Mouse (Mus musculus) lung, embryonic 14.5 days (tissue): ENCODE measurements at regions not wholly inside any gene's neighbourhood (a gene's known extent, or its start where the extent isn't known, plus 50 kb on each side); places are given as distances from the start of the nearest gene placed in this dataset.
"Not testable (repeated sequence)": the region's sequence is repeated elsewhere in the genome, so short reads cannot be mapped to it uniquely, and the experiment has no call there.

Experiments used
- ATAC-seq: fragments of 200-750 bp; cut with Nextera tagmentation; 2 replicates; pipeline ENCODE4 v1.8.0; 2017; ENCODE audit warnings: mild to moderate bottlenecking, moderate TSS enrichment, moderate library complexity; ENCODE audit not compliant: insufficient read depth
- DNase-seq: peaks from one replicate; pipeline ENCODE4 v3.0.0-alpha.2; 2015
- H3K27ac ChIP-seq: fragments of 300-500 bp; sonication (generic); 2 replicates; pipeline ENCODE4 v1.5.1; 2014; ENCODE audit warnings: low read depth, mild to moderate bottlenecking, moderate library complexity
- H3K27me3 ChIP-seq: fragments of 300-500 bp; sonication (generic); 2 replicates; pipeline ENCODE4 v1.6.1; 2014; ENCODE audit warnings: low read length, control low read depth; ENCODE audit not compliant: insufficient read depth
- H3K36me3 ChIP-seq: fragments of 300-500 bp; sonication (generic); 2 replicates; pipeline ENCODE4 v1.6.1; 2014; ENCODE audit warnings: control low read depth; ENCODE audit not compliant: insufficient read depth
- H3K4me1 ChIP-seq: fragments of 300-500 bp; sonication (generic); 2 replicates; pipeline ENCODE4 v1.6.1; 2014; ENCODE audit warnings: antibody characterized with exemption, control low read depth; ENCODE audit not compliant: insufficient read depth
- H3K4me2 ChIP-seq: fragments of 300-500 bp; sonication (generic); 2 replicates; pipeline ENCODE4 v1.6.1; 2014; ENCODE audit warnings: mild to moderate bottlenecking
- H3K4me3 ChIP-seq: fragments of 300-500 bp; sonication (generic); 2 replicates; pipeline ENCODE4 v1.5.1; 2014; ENCODE audit warnings: low read depth, low read length
- H3K9ac ChIP-seq: fragments of 300-500 bp; sonication (generic); 2 replicates; pipeline ENCODE4 v1.6.1; 2014
- H3K9me3 ChIP-seq: fragments of 300-500 bp; sonication (generic); 2 replicates; pipeline ENCODE4 v1.6.1; 2016; ENCODE audit warnings: low read depth, low read length, control low read depth
- CTCF ChIP-seq: IDR thresholded peaks from 2 replicates; pipeline ENCODE4 v1.5.1; 2016; ENCODE audit warnings: antibody characterized with exemption, low read depth
- WGBS: fragments of 180-500 bp; shearing (Covaris S2); extraction: QIAGEN DNeasy Blood & Tissue Kit; methylation state at CpG from one replicate; pipeline ENCODE4 v1.1.7; 2014; 5-methylcytosine and 5-hydroxymethylcytosine counted together

GRCm38 (mm10) chrX:70871209-70871608, 178.8 kb upstream of the Mamld1 start:
- WGBS: 48% methylated on average over 1 of the region's 1 CpGs
- no peak for TF ChIP-seq CTCF
- no peaks in the 10 kb centered on the region for H3K4me1 ChIP-seq
- H3K4me3 ChIP-seq: no peak overlapping the region
- ATAC-seq (no peak), DNase-seq (peak; percentile 14)
- H3K9me3 ChIP-seq: no peaks in the 10 kb centered on the region
- no peaks in the 10 kb centered on the region for H3K36me3 ChIP-seq
- H3K27me3 ChIP-seq: no peaks in the 10 kb centered on the region
- H3K4me2 ChIP-seq: no peak overlapping the region
- H3K9ac ChIP-seq: no peak overlapping the region
- H3K27ac ChIP-seq: no peak overlapping the region

- ATAC-seq: no peak
- Histone ChIP-seq H3K9me3 (no peaks in the 10 kb centered on the region), H3K4me3 (no peak overlapping the region), H3K27me3 (no peaks in the 10 kb centered on the region), H3K9ac (no peak overlapping the region), H3K4me1 (no peaks in the 10 kb centered on the region), H3K27ac (no peak overlapping the region), H3K4me2 (no peak overlapping the region), H3K36me3 (no peaks in the 10 kb centered on the region)
- TF ChIP-seq CTCF: no peak
- no peak for DNase-seq
- 76% methylated on average over 2 of the region's 2 CpGs for WGBS
Observed at GRCm38 (mm10) chrX:70881326-70881725, 168.7 kb upstream of the Mamld1 start.

- DNase-seq (no peak), ATAC-seq (no peak)
- no peak for TF ChIP-seq CTCF
- WGBS: 62% methylated on average over 2 of the region's 2 CpGs
- H3K4me3 ChIP-seq: no peak overlapping the region
- no peaks in the 10 kb centered on the region for H3K36me3 ChIP-seq
- no peaks in the 10 kb centered on the region for H3K4me1 ChIP-seq
- H3K27ac ChIP-seq: no peak overlapping the region
- no peak overlapping the region for H3K9ac ChIP-seq
- no peaks in the 10 kb centered on the region for H3K27me3 ChIP-seq
- no peak overlapping the region for H3K4me2 ChIP-seq
- H3K9me3 ChIP-seq: no peaks in the 10 kb centered on the region
Observed at GRCm38 (mm10) chrX:70883461-70883860, 166.6 kb upstream of the Mamld1 start.

- no peak overlapping the region for H3K9ac ChIP-seq
- DNase-seq: no peak
- H3K9me3 ChIP-seq: no peaks in the 10 kb centered on the region
- 71% methylated on average over 2 of the region's 2 CpGs for WGBS
- H3K36me3 ChIP-seq: no peaks in the 10 kb centered on the region
- TF ChIP-seq CTCF: no peak
- no peak overlapping the region for H3K27ac ChIP-seq
- no peak overlapping the region for H3K4me3 ChIP-seq
- H3K4me2 ChIP-seq: no peak overlapping the region
- no peak for ATAC-seq
- no peaks in the 10 kb centered on the region for H3K27me3 ChIP-seq
- H3K4me1 ChIP-seq: 0 out of 2 replicates have a peak, but pooled peaks cover 2% of the 10 kb centered on the region
Observed at GRCm38 (mm10) chrX:70894517-70894916, 155.5 kb upstream of the Mamld1 start.

- H3K9ac ChIP-seq: no peak overlapping the region
- H3K27ac ChIP-seq: no peak overlapping the region
- TF ChIP-seq CTCF: no peak
- DNase-seq (no peak), ATAC-seq (no peak)
- H3K36me3 ChIP-seq: no peaks in the 10 kb centered on the region
- no peak overlapping the region for H3K4me2 ChIP-seq
- no peak overlapping the region for H3K4me3 ChIP-seq
- H3K9me3 ChIP-seq: no peaks in the 10 kb centered on the region
- no peaks in the 10 kb centered on the region for H3K27me3 ChIP-seq
- H3K4me1 ChIP-seq: 0 out of 2 replicates have a peak, but pooled peaks cover 2% of the 10 kb centered on the region
- 73% methylated on average over 4 of the region's 4 CpGs for WGBS
Observed at GRCm38 (mm10) chrX:70895554-70895953, 154.5 kb upstream of the Mamld1 start.

- Histone ChIP-seq H3K4me3 (no peak overlapping the region), H3K4me2 (no peak overlapping the region), H3K27me3 (no peaks in the 10 kb centered on the region), H3K36me3 (no peaks in the 10 kb centered on the region), H3K27ac (peak overlapping the region; percentile 20; the same call in 1 of the 2 replicates), H3K9me3 (no peaks in the 10 kb centered on the region), H3K4me1 (0 out of 2 replicates have a peak, but pooled peaks cover 2% of the 10 kb centered on the region), H3K9ac (no peak overlapping the region)
- no peak for TF ChIP-seq CTCF
- ATAC-seq: peak; percentile 88
- DNase-seq: peak; percentile 50
- WGBS: 22% methylated on average over 2 of the region's 2 CpGs
Observed at GRCm38 (mm10) chrX:70897110-70897721, 152.8 kb upstream of the Mamld1 start.

DNA sequence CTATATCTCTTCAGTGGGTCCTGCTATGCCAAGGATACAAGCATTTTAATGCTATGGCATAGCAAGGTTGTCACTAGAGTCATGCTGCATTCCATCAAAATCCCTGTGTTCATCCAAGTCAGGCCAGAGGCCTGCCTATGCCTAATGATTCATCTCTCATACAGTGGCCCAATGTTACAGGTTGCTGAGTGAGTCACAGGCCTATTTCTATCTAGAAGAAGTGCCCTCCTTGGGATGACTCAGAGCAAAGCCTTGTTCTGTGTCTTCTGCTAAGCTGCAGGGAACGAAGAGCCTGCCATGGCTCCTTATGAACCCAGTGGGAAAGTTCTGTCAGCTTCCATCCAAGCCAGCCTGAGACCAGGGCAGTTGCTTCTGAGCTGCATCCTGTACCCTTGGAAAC, 151.2 kb upstream of the Mamld1 start:
- not testable (repeated sequence) for H3K9ac ChIP-seq, DNase-seq, ATAC-seq, H3K27me3 ChIP-seq, H3K4me3 ChIP-seq, H3K27ac ChIP-seq, H3K36me3 ChIP-seq, H3K9me3 ChIP-seq, H3K4me1 ChIP-seq, H3K4me2 ChIP-seq
- WGBS: 76% methylated on average over 1 of the region's 1 CpGs
